Mouse (Mus musculus): Measurements from ENCODE around the gene Cstb.

Cstb gene

GRCm38 (mm10) chr10:78425181-78426041, at the start of gene Cstb:
Gene Cstb (plus strand): TSS chr10:78425669.
- in situ Hi-C loops (cut with MboI, MseI): loop anchor here (10.0 kb wide), 1 partner anchor 149 kb away; the partner anchor contains the start of gene Ilvbl

GRCm38 (mm10) chr10:78378516-78378915, 47.0 kb upstream of the Cstb start:
- in situ Hi-C loops (cut with MboI, MseI): no loop called here

GRCm38 (mm10) chr10:78383567-78383966, 41.9 kb upstream of the Cstb start:
- in situ Hi-C loops (cut with MboI, MseI): loop anchor here (5.0 to 10.0 kb wide), 2 partner anchors 96 to 329 kb away; no protein-coding TSS in a partner anchor

GRCm38 (mm10) chr10:78385520-78385919, 39.9 kb upstream of the Cstb start:
- in situ Hi-C loops (cut with MboI, MseI): loop anchor here (10.0 kb wide), 1 partner anchor 331 kb away; no protein-coding TSS in a partner anchor

GRCm38 (mm10) chr10:78388216-78388980, 37.1 kb upstream of the Cstb start:
- in situ Hi-C loops (cut with MboI, MseI): loop anchor here (10.0 kb wide), 1 partner anchor 334 kb away; no protein-coding TSS in a partner anchor

GRCm38 (mm10) chr10:78390982-78391470, 34.4 kb upstream of the Cstb start:
- in situ Hi-C loops (cut with MboI, MseI): loop anchor here (10.0 kb wide), 1 partner anchor 1356 kb away; the partner anchor contains the start of gene Slc19a1

- in situ Hi-C loops (cut with MboI, MseI): loop anchor here (10.0 kb wide), 1 partner anchor 1357 kb away; the partner anchor contains the start of gene Slc19a1
These were observed 33.4 kb upstream of the Cstb start for GRCm38 (mm10) chr10:78392072-78392471.

- in situ Hi-C loops (cut with MboI, MseI): loop anchor here (10.0 kb wide), 1 partner anchor 1361 kb away; the partner anchor contains the start of gene Slc19a1
These were observed 30.1 kb upstream of the Cstb start for GRCm38 (mm10) chr10:78395377-78395776.

GRCm38 (mm10) chr10:78395819-78396624, 29.4 kb upstream of the Cstb start:
- in situ Hi-C loops (cut with MboI, MseI): loop anchor here (10.0 kb wide), 1 partner anchor 1361 kb away; the partner anchor contains the start of gene Slc19a1

- in situ Hi-C loops (cut with MboI, MseI): loop anchor here (10.0 kb wide), 1 partner anchor 1362 kb away; the partner anchor contains the start of gene Slc19a1
These were observed 28.9 kb upstream of the Cstb start for GRCm38 (mm10) chr10:78396625-78396885.

- in situ Hi-C loops (cut with MboI, MseI): loop anchor here (10.0 kb wide), 1 partner anchor 1364 kb away; the partner anchor contains the start of gene Slc19a1
These were observed 26.3 kb upstream of the Cstb start for GRCm38 (mm10) chr10:78399090-78399657.

GRCm38 (mm10) chr10:78401127-78401526, 24.3 kb upstream of the Cstb start:
- in situ Hi-C loops (cut with MboI, MseI): no loop called here

- in situ Hi-C loops (cut with MboI, MseI): no loop called here
These were observed 23.1 kb upstream of the Cstb start for GRCm38 (mm10) chr10:78402301-78402922.

- in situ Hi-C loops (cut with MboI, MseI): no loop called here
These were observed 19.3 kb upstream of the Cstb start for GRCm38 (mm10) chr10:78406152-78406551.

GRCm38 (mm10) chr10:78407132-78407531, 18.3 kb upstream of the Cstb start:
- in situ Hi-C loops (cut with MboI, MseI): no loop called here

- in situ Hi-C loops (cut with MboI, MseI): no loop called here
These were observed 16.3 kb upstream of the Cstb start for GRCm38 (mm10) chr10:78409035-78409788.

- in situ Hi-C loops (cut with MboI, MseI): no loop called here
These were observed 13.6 kb upstream of the Cstb start for GRCm38 (mm10) chr10:78411851-78412250.

- in situ Hi-C loops (cut with MboI, MseI): no loop called here
These were observed 12.9 kb upstream of the Cstb start, which contains the start of gene Rrp1 for GRCm38 (mm10) chr10:78412319-78413151. Gene Rrp1 (minus strand): TSS chr10:78413043.

Data from regulatory T cell (primary cell).